Mouse (Mus musculus): ENCODE results near the gene Spint2. TPM values are rescaled to one million over a fixed set of nuclear protein-coding genes. Genes with fewer than 3 reads are reported as not detected.

The Spint2 gene
- polyA plus RNA-seq, 1 experiment = 0.10 TPM

DNA sequence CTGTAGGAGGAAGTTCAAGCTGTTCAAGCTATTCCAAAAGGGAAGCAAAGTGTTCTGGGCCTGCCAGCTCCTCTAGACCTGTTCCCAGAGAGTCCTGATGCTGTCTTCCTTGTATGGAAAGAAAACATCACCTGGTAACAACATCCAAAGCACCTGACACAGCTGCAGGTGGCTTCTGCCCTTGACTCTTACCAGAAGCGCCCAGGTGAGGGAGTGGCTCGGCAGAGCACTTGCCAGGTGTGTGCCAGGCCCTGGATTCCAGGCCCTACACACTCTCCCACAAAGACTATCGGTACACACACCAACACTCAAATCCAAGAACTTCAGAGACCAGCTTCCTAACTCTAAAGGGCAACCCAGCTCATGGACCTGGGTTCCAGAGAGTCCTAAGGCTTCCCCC, 17.9 kb downstream of the Spint2 start:
- H3ac ChIP-seq (ENCODE audit: control insufficient read depth, insufficient read length) = no peak overlapping the region
- H3K4me3 ChIP-seq = no peak overlapping the region
- TF ChIP-seq MYOD1 (IDR thresholded peaks at IDR 0.05; ENCODE audit: control insufficient read depth in 1 of 3, insufficient read length in 2 of 3, low read depth in 2 of 3) = no peak
- TF ChIP-seq E2F4 (IDR thresholded peaks at IDR 0.05; ENCODE audit: insufficient read depth) = no peak
- TF ChIP-seq SRF (IDR thresholded peaks at IDR 0.05; ENCODE audit: control insufficient read depth, insufficient read length, low read depth) = no peak
- no peak for TF ChIP-seq POLR2A (IDR thresholded peaks at IDR 0.05; ENCODE audit: insufficient read length, low read depth)
- TF ChIP-seq POLR2AphosphoS2 (IDR thresholded peaks at IDR 0.05; ENCODE audit: insufficient read length, low read depth) = no peak
- TF ChIP-seq REST (IDR thresholded peaks at IDR 0.05; ENCODE audit: insufficient read depth, insufficient read length) = no peak
- no peak for TF ChIP-seq TCF12 (IDR thresholded peaks at IDR 0.05; ENCODE audit: insufficient read depth, poor library complexity, severe bottlenecking)
- no peak for TF ChIP-seq USF1 (IDR thresholded peaks at IDR 0.05; ENCODE audit: low read depth)
- TF ChIP-seq MAX (IDR thresholded peaks at IDR 0.05; ENCODE audit: low read depth) = no peak
- peaks cover 37% of the 10 kb centered on the region for H3K27me3 ChIP-seq (ENCODE audit: control insufficient read depth, insufficient read depth, insufficient read length)
- no peaks in the 10 kb centered on the region for H3K36me3 ChIP-seq (ENCODE audit: control insufficient read depth, insufficient read depth)
- no peak overlapping the region for H3K4me2 ChIP-seq (ENCODE audit: low read depth)
- no peaks in the 10 kb centered on the region for H3K79me2 ChIP-seq (ENCODE audit: control insufficient read depth, insufficient read depth)

DNA sequence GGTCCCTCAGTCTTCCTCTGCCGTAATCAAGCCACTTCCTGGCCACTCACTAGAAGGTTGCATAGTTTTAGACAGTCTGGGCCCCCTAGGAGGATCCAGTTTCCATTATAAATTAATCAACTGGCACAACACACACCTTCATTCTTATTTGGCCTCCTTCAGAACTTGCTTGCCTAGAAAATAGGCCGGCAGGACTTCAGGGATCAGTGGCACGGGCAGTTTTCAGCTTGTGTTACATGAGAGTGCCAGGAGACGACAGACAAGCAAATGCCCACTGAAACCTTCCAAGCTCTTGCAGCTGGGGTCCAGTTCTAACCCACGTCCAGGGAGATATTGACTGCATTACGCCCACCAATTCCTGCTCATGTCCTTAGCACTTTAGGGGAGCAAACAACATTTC, 19.6 kb downstream of the Spint2 start:
- no peak overlapping the region for H3K4me2 ChIP-seq (ENCODE audit: low read depth)
- H3K36me3 ChIP-seq (ENCODE audit: control insufficient read depth, insufficient read depth) = no peaks in the 10 kb centered on the region
- H3K79me2 ChIP-seq (ENCODE audit: control insufficient read depth, insufficient read depth) = no peaks in the 10 kb centered on the region
- H3K4me3 ChIP-seq = no peak overlapping the region
- peaks cover 37% of the 10 kb centered on the region for H3K27me3 ChIP-seq (ENCODE audit: control insufficient read depth, insufficient read depth, insufficient read length)
- H3ac ChIP-seq (ENCODE audit: control insufficient read depth, insufficient read length) = no peak overlapping the region
- TF ChIP-seq TCF3 (IDR thresholded peaks at IDR 0.05; ENCODE audit: insufficient read length, low read depth) (no peak), MAX (IDR thresholded peaks at IDR 0.05; ENCODE audit: low read depth) (no peak)

DNA sequence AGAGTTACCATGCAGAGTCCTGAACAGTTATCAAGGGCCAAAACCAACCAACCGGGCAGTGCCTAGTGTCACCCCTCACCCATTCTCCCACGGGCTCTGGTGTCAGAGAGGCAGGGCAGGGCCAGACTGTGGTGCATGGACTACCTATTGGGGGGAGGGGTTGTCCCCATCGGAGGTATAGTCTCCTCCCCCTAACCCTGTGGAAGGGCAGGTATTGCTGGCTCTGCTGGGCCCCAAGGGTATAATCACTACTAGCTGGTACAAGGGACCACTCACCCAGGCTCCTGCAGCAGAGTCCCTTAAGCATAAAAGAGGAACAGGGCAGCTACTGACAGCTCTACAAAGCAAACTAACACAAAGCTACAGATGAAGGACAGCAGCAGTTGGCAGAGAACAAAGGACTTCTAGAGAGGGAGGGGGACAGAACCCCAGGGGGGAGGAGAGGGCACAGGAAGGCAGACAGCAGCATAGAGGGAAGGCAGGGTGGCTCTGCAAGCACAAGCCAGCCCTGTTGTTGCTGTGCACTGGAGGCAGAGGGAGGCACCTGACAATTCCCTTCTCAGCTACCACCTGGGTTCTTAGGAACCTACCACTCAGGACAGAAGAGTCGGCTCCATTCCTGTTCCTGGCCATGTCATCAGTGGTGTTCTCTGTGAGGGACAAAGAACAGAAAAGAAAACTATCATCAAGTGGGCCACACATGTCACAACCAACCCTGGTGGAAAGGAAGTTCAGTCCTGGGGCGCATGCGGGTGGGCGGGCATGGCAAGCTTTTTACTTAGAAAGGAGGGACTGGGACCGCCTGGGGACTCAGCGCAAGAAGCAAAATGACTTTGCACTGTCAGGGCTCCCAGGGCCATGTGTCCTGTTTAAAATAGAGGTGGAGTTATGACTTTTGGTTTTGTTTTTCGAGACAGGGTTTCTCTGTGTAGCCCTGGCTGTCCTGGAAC, 21.7 kb downstream of the Spint2 start:
- TF ChIP-seq CEBPB (IDR thresholded peaks at IDR 0.05; ENCODE audit: insufficient read depth, poor library complexity, severe bottlenecking) (no peak), MYOG (IDR thresholded peaks at IDR 0.05; ENCODE audit: control insufficient read depth in 1 of 3, insufficient read depth in 1 of 3, insufficient read length in 2 of 3, low read depth in 2 of 3) (no peak), MYOD1 (IDR thresholded peaks at IDR 0.05; ENCODE audit: control insufficient read depth in 1 of 3, insufficient read length in 2 of 3, low read depth in 2 of 3) (peak in 1 of 3 experiments; percentile 18)

DNA sequence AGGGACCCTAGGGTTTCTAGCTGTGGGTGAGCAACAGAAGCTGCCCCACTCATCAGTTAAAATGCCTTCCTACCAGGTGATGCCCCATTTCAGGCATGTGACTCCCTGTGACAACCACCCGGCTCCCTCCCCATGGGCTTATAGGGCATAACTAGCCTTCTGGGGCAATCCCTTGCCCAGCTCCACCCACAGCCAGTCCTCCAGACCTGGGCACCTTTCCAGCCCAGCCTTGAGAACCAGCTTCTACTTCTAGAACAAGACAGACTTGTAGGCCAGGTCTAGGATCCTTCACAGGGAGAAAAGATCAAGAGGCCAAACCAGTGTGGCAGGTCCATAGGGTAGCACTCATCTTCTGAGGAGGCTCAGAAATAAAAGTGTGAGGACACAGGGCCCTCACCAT, 24.3 kb downstream of the Spint2 start:
- Histone ChIP-seq H3K27me3 (ENCODE audit: control insufficient read depth, insufficient read depth, insufficient read length) (peaks cover 12% of the 10 kb centered on the region), H3K4me2 (ENCODE audit: low read depth) (no peak overlapping the region), H3K36me3 (ENCODE audit: control insufficient read depth, insufficient read depth) (no peaks in the 10 kb centered on the region), H3K4me3 (no peak overlapping the region), H3K79me2 (ENCODE audit: control insufficient read depth, insufficient read depth) (no peaks in the 10 kb centered on the region), H3ac (ENCODE audit: control insufficient read depth, insufficient read length) (no peak overlapping the region)
- no peak for TF ChIP-seq TCF3 (IDR thresholded peaks at IDR 0.05; ENCODE audit: insufficient read length, low read depth)
- no peak for TF ChIP-seq MAX (IDR thresholded peaks at IDR 0.05; ENCODE audit: low read depth)
- TF ChIP-seq MYOG (IDR thresholded peaks at IDR 0.05; ENCODE audit: control insufficient read depth in 1 of 3, insufficient read depth in 1 of 3, insufficient read length in 2 of 3, low read depth in 2 of 3) = no peak

More for the DNA sequence above, 21.7 kb downstream of the Spint2 start:
- H3K36me3 ChIP-seq (ENCODE audit: control insufficient read depth, insufficient read depth) = no peaks in the 10 kb centered on the region
- no peak overlapping the region for H3ac ChIP-seq (ENCODE audit: control insufficient read depth, insufficient read length)
- H3K4me2 ChIP-seq (ENCODE audit: low read depth) = no peak overlapping the region
- H3K4me3 ChIP-seq = no peak overlapping the region
- no peaks in the 10 kb centered on the region for H3K79me2 ChIP-seq (ENCODE audit: control insufficient read depth, insufficient read depth)
- peaks cover 35% of the 10 kb centered on the region for H3K27me3 ChIP-seq (ENCODE audit: control insufficient read depth, insufficient read depth, insufficient read length)

DNA sequence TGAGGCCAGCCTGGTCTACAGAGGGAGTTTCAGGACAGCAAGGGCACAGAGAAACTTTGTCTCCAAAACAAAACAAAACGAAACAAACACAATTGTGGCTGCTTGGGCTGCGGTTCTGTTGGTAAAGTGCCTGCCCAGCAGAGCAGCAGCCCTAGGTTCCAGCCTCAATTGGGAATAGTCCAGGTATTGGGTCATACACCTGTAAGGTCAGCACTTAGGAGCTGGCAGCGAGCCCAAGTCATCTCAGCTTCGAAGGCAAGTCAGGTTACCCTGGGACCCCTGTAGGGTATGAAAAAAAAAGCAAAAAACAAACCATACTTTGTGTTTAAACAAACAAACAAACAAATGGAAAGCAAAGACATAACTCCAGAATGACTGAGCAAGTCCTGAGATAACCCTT, 25.8 kb downstream of the Spint2 start:
- H3K27me3 ChIP-seq (ENCODE audit: control insufficient read depth, insufficient read depth, insufficient read length) = peaks cover 7% of the 10 kb centered on the region
- H3K36me3 ChIP-seq (ENCODE audit: control insufficient read depth, insufficient read depth) = no peaks in the 10 kb centered on the region
- H3K4me3 ChIP-seq = no peak overlapping the region
- H3ac ChIP-seq (ENCODE audit: control insufficient read depth, insufficient read length) = no peak overlapping the region
- H3K79me2 ChIP-seq (ENCODE audit: control insufficient read depth, insufficient read depth) = no peaks in the 10 kb centered on the region
- H3K4me2 ChIP-seq (ENCODE audit: low read depth) = no peak overlapping the region
- TF ChIP-seq POLR2A (IDR thresholded peaks at IDR 0.05; ENCODE audit: insufficient read length, low read depth) = no peak
- TF ChIP-seq TCF12 (IDR thresholded peaks at IDR 0.05; ENCODE audit: insufficient read depth, poor library complexity, severe bottlenecking) = no peak
- TF ChIP-seq MAX (IDR thresholded peaks at IDR 0.05; ENCODE audit: low read depth) = no peak
- no peak for TF ChIP-seq MYOG (IDR thresholded peaks at IDR 0.05; ENCODE audit: control insufficient read depth in 1 of 3, insufficient read depth in 1 of 3, insufficient read length in 2 of 3, low read depth in 2 of 3)
- TF ChIP-seq TCF3 (IDR thresholded peaks at IDR 0.05; ENCODE audit: insufficient read length, low read depth) = no peak
- TF ChIP-seq SRF (IDR thresholded peaks at IDR 0.05; ENCODE audit: control insufficient read depth, insufficient read length, low read depth) = no peak
- TF ChIP-seq MYOD1 (IDR thresholded peaks at IDR 0.05; ENCODE audit: control insufficient read depth in 1 of 3, insufficient read length in 2 of 3, low read depth in 2 of 3) = no peak
- no peak for TF ChIP-seq REST (IDR thresholded peaks at IDR 0.05; ENCODE audit: insufficient read depth, insufficient read length)
- no peak for TF ChIP-seq E2F4 (IDR thresholded peaks at IDR 0.05; ENCODE audit: insufficient read depth)
- no peak for TF ChIP-seq POLR2AphosphoS2 (IDR thresholded peaks at IDR 0.05; ENCODE audit: insufficient read length, low read depth)
- TF ChIP-seq CEBPB (IDR thresholded peaks at IDR 0.05; ENCODE audit: insufficient read depth, poor library complexity, severe bottlenecking) = no peak
- TF ChIP-seq USF1 (IDR thresholded peaks at IDR 0.05; ENCODE audit: low read depth) = no peak
